Mouse (Mus musculus) left cerebral cortex, adult 8-10 months (tissue): ENCODE data around the gene Gtdc1. TPM values are rescaled to one million over a fixed set of nuclear protein-coding genes. Genes with fewer than 3 reads are reported as not detected.

Source experiments
- DNase-seq, 2 experiments: peaks; one replicate each; pipeline ENCODE4 v3.0.0; 2022; ENCODE audit warnings: low spot score in 2 of 2
- total RNA-seq, 4 experiments: library from RNA; stranded (reverse); gene quantifications; 2 replicates each; pipeline ENCODE4 v1.2.4; 2022

The Gtdc1 gene
- 100 to 1,000 TPM in 1 of 4 experiments, 10 to 100 TPM in 3; 72.7 to 102 (median 92.4) TPM for total RNA-seq

- DNase-seq = peak in 1 of 2 experiments; percentile 79
These were observed at the start of gene Gtdc1 for GRCm38 (mm10) chr2:44927482-44927811. Gene Gtdc1 (minus strand): TSS chr2:44927657.

DNA sequence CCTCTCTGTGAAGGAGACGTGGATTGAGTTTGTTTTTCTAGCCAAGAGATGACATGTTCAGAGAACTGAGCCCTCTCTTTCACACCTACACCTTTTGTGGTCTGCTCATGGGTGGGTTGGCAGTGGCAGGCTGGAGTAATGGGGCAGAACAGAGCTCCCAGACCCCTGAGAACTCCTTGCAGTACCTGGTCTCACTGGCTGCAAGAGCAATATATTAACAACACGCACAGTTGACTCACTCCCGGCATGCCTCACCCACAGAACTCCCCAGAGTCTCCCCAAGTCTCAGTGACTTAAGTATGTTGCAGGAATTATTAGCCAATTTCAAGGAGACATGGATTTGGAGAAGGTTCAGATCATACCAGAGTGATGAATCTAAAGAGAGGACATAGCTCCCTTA is 49.6 kb upstream of the Gtdc1 start:
- DNase-seq = no peak

DNA sequence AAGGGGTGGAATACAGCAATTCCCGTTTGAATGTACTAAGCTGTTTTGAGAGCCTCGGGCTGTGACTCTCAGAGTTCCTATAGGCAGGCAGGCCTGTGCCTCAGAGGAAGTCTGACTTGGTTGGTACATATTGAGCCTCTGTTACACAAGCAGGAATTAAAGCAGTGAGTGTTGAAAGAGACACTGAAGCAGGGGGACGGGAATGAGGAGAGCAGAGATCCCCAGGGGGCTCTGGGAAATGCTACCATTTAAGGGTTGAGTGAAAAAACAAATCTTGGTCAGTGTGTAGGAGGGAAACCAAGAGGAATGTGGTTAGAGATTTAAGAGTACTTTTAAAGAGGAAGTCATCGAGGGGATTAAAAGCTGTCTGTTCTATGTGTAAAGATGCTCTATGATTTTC is 49.0 kb upstream of the Gtdc1 start:
- DNase-seq = no peak

GRCm38 (mm10) chr2:44973828-44974227 is 46.4 kb upstream of the Gtdc1 start:
- DNase-seq = no peak

DNA sequence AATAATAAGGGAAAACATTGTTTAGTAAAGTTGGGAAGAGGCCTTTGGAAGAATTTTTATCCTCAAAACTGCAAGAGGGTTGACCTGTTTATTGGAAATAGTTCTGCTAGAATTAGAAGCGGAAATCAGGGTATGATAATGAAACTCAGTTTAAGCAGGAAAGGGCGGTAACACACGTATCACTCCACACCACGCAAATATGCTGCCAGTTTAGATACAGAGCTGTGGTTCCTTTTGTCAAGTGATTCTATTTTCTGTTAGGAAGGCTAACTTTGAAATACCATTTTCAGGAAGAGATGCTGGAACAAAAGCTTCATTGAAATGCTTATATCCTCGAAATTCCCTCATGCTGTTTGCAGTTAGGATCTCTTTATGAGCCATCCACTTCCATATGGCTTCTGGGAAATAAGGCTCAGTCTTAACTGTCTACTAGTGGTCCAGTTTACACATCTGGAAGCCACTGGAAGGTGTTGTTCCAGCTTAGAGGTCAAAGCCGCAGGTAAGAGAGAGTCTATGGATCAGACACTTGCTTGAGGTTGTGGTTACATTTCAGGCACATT is 42.7 kb upstream of the Gtdc1 start:
- no peak for DNase-seq

- DNase-seq = no peak
These were observed 42.2 kb upstream of the Gtdc1 start for GRCm38 (mm10) chr2:44969640-44970039.

DNA sequence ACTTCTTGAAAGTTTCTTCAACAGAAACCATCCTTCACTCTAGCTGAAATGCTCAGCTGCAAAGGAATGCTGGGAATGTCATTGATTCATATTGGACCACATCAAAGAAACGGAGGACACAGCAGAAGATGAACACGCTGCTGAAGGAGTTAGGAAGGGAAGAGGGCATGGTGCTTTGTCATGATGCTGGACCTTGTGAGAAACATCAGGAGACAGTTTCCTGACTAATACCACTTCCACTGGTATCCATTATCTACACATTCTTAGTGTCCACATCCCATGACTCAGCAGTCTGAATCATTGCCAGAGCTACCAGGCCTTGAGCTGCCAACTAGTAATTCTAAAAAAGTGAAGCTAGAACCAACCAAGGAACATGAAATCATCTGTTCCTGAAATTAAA is 41.8 kb upstream of the Gtdc1 start:
- peak in 1 of 2 experiments; percentile 41 for DNase-seq

DNA sequence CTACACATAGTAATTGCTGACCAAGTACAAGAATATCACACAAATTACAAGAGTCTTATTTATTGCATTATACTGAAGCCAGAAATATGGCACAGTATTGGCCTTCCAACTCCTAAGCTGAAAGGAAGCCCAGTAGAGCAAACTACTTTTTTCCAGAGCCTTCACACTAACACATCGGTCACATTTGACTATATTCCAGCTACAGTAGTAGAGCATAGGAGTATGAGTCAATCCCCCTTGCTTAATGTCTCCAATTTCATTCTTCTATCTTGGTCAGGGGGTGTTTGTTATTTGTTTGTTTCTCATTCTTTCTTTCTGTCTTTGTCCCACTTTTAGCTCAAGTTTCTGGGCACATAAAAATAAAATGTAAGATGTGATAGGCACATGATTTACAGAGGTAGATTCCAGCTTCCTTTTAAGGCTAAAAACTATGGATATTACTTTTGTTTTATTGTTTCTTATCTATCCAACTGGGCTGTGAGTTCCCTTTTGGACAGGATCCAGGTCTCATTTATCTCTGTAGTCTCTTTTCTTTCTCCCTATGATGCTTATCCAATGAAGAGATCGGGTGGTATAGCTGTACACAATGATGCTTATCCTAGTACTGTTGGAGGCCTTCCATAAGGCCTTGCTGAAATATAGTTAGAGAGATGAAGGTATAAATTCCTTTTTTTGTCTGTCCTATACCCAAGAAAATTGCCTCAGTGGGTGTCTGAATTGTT is 38.5 kb upstream of the Gtdc1 start:
- no peak for DNase-seq

DNA sequence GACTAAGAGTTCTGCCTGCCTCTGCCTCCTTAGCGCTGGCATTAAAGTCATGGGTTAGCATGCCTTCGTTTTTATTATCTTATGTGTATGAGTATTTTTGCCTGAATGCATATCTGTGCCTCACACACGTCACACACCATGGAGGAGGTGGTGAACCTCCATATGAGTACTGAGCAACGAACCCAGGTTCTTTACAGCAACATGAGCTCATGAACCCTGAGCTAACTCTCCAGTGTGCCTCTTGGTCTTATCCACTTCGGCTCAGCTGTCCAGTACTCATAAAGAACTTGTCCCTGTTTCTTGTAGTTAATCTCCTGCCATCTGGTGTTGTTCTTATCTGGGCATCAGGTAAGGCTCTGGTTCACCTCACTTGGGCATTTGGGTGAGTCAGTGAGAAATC is 35.2 kb upstream of the Gtdc1 start:
- DNase-seq = no peak

DNA sequence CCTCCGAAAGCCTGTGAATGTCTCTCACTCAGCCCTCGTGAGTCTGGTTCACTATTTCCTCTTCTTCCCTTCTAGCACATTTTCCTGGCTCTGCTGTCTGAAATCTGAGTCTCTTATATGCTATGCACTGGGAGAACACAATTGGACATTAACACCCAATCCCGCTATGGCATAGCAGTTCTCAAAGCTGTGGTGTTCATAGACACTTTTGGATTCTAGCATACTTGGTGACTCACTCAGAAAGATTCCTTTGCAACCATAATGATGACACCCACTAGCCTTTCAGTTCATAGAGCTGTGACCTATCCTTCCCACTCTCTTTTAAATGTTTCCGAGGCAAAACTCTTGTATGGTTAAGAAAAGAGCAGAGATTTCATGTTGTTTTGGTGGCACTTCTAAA is 33.7 kb upstream of the Gtdc1 start:
- no peak for DNase-seq

GRCm38 (mm10) chr2:44960561-44960960 is 33.1 kb upstream of the Gtdc1 start:
- no peak for DNase-seq

DNA sequence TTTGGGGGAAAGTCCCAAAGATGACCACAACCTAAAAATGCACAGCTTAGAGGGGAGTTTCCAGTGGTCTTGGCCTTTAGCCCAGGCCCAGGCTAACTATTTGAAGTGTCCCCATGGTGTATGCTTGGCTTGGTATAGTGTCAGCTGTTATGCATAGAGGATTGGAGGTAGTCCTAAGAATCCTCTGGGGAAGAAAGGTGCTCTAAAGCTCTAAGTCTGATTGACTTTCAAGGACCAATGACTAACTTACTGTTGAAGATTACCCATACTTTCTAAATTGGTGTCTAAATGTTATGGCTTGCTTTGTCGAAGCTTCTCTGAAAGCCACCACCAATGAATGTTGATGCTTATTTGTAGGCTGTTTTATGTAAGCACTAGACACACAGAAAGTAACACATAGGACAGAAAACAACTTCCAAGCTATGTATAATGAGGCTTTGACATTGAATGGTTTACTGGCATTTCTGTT is 29.9 kb upstream of the Gtdc1 start:
- DNase-seq = no peak

- no peak for DNase-seq
These were observed 28.8 kb upstream of the Gtdc1 start for GRCm38 (mm10) chr2:44956232-44956631.

GRCm38 (mm10) chr2:44955506-44955905 is 28.0 kb upstream of the Gtdc1 start:
- DNase-seq = no peak

DNA sequence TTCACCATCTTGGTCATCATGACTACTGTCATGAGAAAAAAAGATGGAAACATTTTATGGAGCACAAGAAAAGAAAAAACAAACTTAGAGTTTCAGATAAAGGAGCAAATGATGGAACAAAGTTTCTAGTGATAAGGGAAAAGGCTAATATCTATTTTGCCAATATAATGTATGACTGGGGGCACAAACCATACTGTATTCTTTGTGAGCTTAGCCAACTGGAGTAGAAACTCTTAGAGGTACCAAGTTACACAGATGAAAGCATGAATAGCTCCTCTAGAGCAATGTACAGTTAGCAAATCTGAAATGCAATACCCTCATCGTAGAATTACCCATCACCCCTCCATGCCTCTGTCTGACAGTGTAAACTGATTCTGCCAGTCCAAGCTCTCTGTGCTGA is 26.7 kb upstream of the Gtdc1 start:
- no peak for DNase-seq

GRCm38 (mm10) chr2:44952830-44953422 is 25.5 kb upstream of the Gtdc1 start:
- DNase-seq = no peak

DNA sequence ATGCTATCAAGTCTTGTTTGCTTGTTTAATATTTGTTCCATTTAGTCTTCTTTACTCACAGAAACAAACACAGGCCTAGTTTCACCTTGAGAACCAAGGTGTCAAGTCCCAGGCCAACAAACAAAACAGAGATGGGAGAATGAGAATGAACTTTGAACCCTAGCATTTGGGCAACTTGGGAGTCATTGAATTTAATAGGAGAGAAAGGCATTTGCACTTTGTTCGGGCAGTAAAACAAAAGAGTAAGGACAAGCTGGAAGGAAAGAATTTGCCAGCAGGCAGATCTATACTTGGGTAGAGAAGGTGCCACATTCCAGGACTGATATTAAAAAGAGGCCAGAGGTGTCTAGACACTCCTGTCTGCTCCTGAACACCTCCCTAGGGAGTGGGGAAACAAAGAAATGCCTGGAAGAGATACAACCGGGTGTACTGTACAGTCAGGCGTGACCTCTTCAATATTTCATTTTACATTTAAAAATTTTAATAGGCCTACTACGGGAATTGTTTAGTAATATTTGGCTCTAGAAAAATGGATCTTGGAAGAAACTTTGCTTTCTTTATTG is 24.3 kb upstream of the Gtdc1 start:
- DNase-seq = no peak

GRCm38 (mm10) chr2:44944689-44945088 is 17.2 kb upstream of the Gtdc1 start:
- DNase-seq = no peak

DNA sequence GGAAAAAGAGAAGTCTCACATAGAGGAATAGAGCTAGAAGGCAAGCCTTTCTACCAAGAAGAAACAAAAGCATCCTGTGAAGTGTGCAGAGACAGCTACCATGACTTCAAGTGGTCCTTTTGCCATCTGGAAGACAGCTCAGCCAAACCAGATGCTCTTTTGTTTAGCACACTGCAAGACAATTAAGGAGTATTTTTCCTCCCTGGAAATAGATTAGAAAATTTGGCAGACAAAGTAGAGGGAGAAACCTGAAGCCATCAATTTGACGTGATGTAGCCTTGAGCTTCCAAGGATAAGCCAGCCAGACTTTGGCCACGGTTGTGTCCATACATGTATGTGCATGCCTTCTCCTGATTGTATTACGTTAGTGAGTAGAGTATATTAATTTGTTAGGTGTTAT is 3.5 kb upstream of the Gtdc1 start:
- DNase-seq = no peak

- no peak for DNase-seq
These were observed 1.2 kb upstream of the Gtdc1 start for GRCm38 (mm10) chr2:44928631-44929030.

- DNase-seq = peak; percentile 66 to 94
These were observed 575 bp downstream of the Gtdc1 start for GRCm38 (mm10) chr2:44926683-44927481.

GRCm38 (mm10) chr2:44926167-44926682 is 1.2 kb downstream of the Gtdc1 start:
- DNase-seq = no peak
